Mouse (Mus musculus) cerebellum, adult (tissue): ENCODE measurements around the gene Slfn2.
"Not testable (repeated sequence)": the region's sequence is repeated elsewhere in the genome, so short reads cannot be mapped to it uniquely, and the experiment has no call there.

Experiments
- ATAC-seq: cut with Nextera tagmentation; 2 replicates; pipeline ENCODE4 v1.9.2; 2017; ENCODE audit warnings: mild to moderate bottlenecking, moderate library complexity, mixed read lengths; ENCODE audit not compliant: insufficient number of reproducible peaks, low FRiP score, low TSS enrichment

Slfn2 gene

DNA sequence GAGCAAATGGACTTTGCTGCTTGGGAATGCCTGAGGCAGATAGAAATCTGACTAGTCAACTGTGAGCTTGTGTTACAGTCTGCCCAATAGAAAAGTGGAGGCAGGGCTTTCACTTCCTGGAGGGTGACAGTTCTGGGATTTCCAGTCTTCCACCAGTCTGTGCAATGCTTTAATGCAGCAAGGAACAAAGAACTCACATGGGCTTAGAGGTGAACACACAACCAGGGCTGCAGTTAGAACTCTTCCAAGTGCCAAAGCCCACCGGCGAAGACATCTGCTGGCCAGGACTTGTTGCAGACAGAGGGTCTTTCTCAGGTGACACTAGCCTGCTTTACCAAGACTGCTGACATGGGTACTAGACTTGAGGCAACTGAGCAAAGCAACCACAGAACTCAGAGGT is at the start of gene Slfn2:
Slfn2 (plus strand) TSS at position 167 of the 400 bp plus-strand sequence.
- no peak for ATAC-seq

DNA sequence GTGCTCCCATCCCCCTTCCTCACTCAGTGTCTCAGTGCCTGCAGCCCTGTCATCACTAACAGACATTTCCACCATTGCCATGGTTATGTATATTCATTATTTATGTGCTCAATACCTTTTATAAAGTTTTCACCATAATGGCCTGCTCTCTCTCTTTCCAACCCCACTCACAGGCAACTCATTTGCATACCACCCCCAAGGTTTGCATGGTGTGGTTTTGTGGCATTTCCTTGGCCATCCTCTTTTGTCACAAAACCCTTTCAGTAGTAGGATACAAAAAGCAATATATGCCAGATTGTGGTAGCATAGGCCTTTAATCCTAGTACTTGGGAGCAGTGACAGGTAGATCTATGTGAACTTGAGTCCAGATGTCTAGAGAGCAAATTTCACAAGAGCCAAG is 48.8 kb upstream of the Slfn2 start:
- ATAC-seq = no peak

- not testable (repeated sequence) for ATAC-seq
Measured at GRCm38 (mm10) chr11:83019561-83020519, 45.1 kb upstream of the Slfn2 start.

GRCm38 (mm10) chr11:83020621-83021020 is 44.3 kb upstream of the Slfn2 start, which contains the start of gene Slfn8:
Slfn8 (minus strand) TSS chr11:83020810.
- no peak for ATAC-seq

- not testable (repeated sequence) for ATAC-seq
Measured at GRCm38 (mm10) chr11:83038686-83039085, 26.2 kb upstream of the Slfn2 start.

DNA sequence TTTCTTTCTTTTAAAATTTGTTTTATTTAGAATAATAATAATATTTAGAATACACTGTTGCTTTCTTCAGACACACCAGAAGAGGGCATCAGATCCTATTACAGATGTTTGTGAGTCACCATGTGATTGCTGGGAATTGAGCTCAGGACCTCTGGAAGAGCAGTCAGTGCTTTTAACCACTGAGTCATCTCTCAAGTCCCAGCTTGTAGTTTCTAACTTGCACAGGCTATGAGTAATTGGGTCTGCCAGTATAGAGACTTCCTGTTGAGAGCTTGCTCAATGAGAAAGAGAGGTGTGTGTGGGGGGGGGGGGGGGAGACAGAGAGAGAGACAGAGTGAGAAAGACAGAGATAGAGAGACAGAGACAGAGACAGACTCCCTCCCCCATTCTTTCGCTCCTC is 25.8 kb upstream of the Slfn2 start:
- no peak for ATAC-seq

DNA sequence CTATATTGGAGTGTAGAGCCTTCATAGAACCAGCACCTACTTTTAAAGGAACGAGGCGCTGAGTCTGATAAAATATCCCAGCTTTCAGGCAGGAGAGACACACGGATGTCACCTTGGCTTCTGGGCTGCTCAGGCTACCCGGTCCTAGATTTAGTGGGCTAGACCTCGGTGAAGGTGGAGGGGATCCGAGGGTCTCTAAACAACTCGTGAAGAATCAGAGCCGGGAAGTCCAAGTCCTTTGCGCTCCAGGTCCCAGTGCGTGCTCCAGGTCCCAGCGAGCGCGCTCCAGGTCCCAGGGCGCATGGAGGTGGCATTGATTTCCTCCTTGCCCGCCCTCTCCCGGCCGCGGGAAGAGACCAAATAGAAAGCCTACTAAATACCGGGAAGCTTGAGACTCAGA is 25.1 kb upstream of the Slfn2 start:
- ATAC-seq = no peak

DNA sequence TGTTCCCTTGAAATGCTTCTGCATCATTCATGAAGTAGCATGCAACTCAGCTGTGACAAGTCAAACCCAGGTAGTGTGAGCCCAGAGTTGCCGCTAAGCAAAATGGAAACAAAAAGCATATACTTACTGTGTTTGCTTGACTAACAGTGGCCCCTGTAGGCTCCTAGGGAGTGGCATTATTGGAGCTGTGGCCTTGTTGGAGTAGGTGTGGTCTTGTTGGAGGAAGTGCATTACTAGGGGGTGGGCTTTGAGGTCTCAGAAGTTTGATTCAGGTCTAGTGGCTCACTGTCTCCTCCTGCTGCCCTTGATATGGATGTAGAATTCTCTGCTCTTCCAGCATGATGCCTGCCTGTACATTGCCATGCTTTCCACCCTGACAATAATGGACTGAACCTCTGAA is 24.6 kb upstream of the Slfn2 start:
- no peak for ATAC-seq

GRCm38 (mm10) chr11:83041000-83041399 is 23.9 kb upstream of the Slfn2 start:
- no peak for ATAC-seq

DNA sequence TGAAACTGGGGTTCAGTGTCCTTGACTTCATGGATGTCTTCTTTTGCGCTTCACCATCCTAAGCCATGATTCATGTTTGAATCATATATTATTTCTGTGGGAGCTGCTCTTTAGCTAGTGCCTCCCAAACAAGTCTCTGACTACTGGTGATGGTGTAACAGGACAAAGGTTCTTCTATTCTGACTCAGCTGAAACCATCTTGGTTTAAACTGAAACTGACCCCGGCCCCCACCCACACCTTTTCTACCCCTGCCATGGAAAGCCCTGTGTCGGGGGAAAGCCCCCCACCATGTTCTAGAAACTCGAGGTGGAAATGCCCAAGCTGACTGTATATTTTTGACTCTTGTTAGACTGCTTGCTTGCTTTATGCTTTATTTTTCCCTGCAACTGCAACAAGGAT is 21.0 kb upstream of the Slfn2 start:
- no peak for ATAC-seq

DNA sequence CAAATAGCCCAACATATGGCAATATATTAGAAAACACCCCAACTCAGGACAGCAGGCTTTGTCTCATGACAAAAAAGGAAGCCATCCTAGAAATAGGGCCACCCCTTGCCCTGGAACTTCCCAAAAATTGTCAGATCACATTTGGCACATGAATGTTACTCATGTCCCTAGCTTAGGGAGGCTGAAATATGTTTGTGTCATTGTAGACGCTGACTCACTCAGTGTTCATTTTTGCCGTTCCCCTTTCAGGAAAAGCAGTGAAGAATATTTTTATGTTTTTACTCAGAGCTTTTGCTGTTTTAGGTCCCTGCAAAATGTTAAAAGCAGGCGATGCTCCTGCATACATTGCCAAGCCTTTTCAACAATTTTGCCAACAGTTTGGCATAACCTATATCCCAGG is 19.3 kb upstream of the Slfn2 start:
- ATAC-seq = no peak

DNA sequence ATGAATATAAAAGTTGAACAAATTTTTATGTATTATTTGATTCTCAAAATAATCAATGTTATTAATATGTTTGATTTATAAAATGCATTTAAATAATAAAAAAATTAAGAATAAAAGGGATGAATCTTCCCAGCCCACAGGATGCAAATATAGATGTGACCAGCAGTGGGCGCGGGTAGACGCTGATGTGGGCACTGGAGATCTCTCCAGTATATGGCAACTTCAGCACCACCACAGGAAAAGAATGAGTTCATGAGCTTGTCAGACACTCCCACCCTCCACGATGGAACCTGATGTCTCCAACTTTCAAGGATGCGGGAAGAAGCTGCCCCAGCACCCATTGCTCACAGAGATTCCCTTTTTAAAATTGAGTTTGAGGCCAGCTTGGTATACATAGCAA is 7.0 kb upstream of the Slfn2 start:
- ATAC-seq = no peak

- no peak for ATAC-seq
Measured at GRCm38 (mm10) chr11:83060412-83061020, 4.4 kb upstream of the Slfn2 start.

DNA sequence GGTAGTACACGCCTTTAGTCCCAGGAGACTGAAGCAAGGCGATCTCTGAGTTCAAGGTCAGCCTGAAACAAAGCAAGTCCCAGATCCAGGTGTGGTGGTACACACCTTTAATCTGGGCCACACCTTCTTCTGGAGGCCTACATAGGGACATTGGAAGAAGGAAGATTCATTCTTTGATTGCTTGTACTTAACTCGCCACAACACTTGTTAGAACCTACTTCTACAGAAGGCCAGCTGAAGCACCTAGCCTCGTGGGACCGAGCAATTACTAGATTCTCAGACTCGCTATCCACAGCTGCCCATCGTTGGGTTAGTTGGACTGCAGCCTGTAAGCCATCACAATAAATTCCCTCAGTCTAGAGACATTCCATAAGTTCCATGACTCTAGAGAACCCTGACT is 3.1 kb upstream of the Slfn2 start:
- no peak for ATAC-seq

DNA sequence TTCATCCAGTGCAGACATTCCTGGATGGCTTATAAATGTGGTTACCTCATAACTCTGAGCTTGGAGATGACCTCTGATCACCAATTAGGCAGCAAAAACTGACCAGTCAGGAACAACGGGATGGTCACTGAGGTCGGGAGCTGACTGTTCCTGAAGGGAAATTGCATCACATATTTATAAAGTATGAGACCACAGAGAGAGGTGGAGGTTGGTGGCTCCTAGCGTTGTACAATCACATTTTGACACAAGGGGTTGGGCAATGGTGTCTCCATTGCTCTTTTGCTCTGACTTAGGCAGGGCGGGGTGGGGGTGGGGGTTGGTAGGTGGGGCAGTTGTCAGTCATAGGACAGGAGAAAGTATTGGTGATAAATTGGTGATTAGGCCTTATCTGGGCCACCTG is 1.8 kb upstream of the Slfn2 start:
- ATAC-seq = no peak

DNA sequence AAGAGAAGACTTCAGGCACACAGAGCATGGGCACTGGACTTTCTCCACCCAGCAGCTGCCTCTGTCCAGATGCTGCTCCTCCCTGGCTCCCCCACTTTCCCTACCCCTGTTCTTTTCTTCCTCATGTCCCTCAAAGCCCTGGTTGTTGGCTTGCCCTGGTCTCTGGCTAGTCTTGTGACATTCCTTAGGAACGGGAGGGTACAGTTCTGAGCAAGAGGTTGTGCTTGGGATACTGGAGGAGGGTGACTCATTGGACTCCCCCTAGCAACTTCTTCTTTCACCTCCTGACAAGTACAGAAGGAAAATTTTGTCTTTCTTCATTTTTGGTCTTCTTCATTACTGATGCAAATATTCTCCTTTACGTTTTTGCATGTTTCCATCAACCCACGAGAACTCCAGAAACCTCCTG is 967 bp upstream of the Slfn2 start:
- ATAC-seq = no peak

GRCm38 (mm10) chr11:83065441-83066344 is 781 bp downstream of the Slfn2 start:
- no peak for ATAC-seq

DNA sequence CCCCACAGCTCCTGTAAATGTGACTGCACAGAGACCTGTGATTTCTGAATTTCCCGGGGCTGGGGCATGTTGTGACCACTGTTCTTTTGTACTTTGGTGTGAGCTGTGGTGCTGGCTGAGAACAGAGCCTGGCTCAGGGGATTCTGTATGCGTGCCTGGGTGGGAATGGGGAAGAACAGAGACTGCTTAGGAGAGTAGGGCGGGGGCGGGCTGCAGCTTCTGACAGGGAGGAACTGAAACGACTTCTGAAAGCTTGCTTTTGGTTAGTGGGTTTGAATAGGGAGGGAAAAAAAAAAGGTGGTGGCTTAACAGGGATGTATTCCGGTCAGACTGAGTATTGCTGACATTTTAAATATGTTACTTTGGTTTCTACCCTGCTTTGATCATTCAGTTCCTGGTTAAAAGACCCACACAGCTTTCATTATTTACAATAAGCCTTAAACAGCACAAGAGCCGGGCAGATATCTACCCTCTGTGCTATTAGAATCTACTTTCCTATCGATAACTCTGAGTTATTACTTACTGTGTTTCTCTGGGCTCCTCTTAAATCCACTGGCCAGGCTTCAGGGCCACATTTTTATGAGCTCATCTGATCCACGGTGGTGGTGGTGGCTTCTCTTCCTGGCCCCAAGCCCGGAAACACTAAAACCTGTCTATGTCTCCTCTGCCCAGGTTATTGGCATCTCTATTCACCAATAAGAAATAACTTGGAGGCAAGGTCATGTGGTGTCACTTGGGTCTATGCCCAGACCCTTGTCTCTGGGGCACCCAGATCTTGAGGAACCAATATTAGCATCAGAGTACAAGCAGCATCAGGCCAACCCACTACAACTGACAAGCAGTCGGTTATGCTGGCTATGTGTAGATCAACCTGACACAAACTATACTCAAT is 2.0 kb downstream of the Slfn2 start:
- no peak for ATAC-seq

- no peak for ATAC-seq
Measured at GRCm38 (mm10) chr11:83067982-83068694, 3.2 kb downstream of the Slfn2 start.
